Mouse (Mus musculus) lung, embryonic 16.5 days (tissue): ENCODE results near the gene Prps1. TPM values are rescaled to one million over a fixed set of nuclear protein-coding genes. Genes with fewer than 3 reads are reported as not detected.
"Not testable (repeated sequence)": the region's sequence is repeated elsewhere in the genome, so short reads cannot be mapped to it uniquely, and the experiment has no call there.

Experiments used
- ATAC-seq: fragments of 200-750 bp; cut with Nextera tagmentation; 2 replicates; pipeline ENCODE4 v1.8.0; 2017; ENCODE audit warnings: low read depth, mild to moderate bottlenecking, moderate library complexity
- H3K27ac ChIP-seq: fragments of 300-500 bp; sonication (generic); 2 replicates; pipeline ENCODE4 v1.5.1; 2014; ENCODE audit warnings: mild to moderate bottlenecking, control low read depth, low read length
- H3K27me3 ChIP-seq: fragments of 300-500 bp; sonication (generic); 2 replicates; pipeline ENCODE4 v1.6.1; 2014; ENCODE audit warnings: low read depth, low read length, mixed read lengths; ENCODE audit not compliant: control insufficient read depth, insufficient read depth
- H3K36me3 ChIP-seq: fragments of 300-500 bp; sonication (generic); 2 replicates; pipeline ENCODE4 v1.6.1; 2014; ENCODE audit warnings: low read length; ENCODE audit not compliant: control insufficient read depth, insufficient read depth
- H3K4me1 ChIP-seq: fragments of 300-500 bp; sonication (generic); replicated peaks from 2 replicates; pipeline ENCODE4 v1.6.1; 2014; ENCODE audit warnings: low read length, mixed read lengths; ENCODE audit not compliant: control insufficient read depth, insufficient read depth
- H3K4me2 ChIP-seq: fragments of 300-500 bp; sonication (generic); 2 replicates; pipeline ENCODE4 v1.6.1; 2014; ENCODE audit warnings: low read depth, low read length, control low read depth
- H3K4me3 ChIP-seq: fragments of 300-500 bp; sonication (generic); 2 replicates; pipeline ENCODE4 v1.5.1; 2014; ENCODE audit warnings: mild to moderate bottlenecking, low read length, control low read depth
- H3K9ac ChIP-seq: fragments of 300-500 bp; sonication (generic); 2 replicates; pipeline ENCODE4 v1.6.1; 2014; ENCODE audit warnings: low read length, control low read depth
- H3K9me3 ChIP-seq: fragments of 300-500 bp; sonication (generic); 2 replicates; pipeline ENCODE4 v1.6.1; 2016; ENCODE audit warnings: low read length; ENCODE audit not compliant: control insufficient read depth
- WGBS: fragments of 180-500 bp; shearing (Covaris S2); extraction: QIAGEN DNeasy Blood & Tissue Kit; methylation state at CpG from one replicate; pipeline ENCODE4 v1.1.7; 2014; 5-methylcytosine and 5-hydroxymethylcytosine counted together
- polyA plus RNA-seq: library from polyadenylated mRNA; unstranded; fragments of >200 nt; fragmentation: Nextera tagmentation; extraction: Ambion mirVana; gene quantifications from 2 replicates; pipeline ENCODE4 v1.2.1, GENCODE M21; 2015

Gene Prps1
- polyA plus RNA-seq, 1 experiment from 2014 or later: 35.0 TPM

DNA sequence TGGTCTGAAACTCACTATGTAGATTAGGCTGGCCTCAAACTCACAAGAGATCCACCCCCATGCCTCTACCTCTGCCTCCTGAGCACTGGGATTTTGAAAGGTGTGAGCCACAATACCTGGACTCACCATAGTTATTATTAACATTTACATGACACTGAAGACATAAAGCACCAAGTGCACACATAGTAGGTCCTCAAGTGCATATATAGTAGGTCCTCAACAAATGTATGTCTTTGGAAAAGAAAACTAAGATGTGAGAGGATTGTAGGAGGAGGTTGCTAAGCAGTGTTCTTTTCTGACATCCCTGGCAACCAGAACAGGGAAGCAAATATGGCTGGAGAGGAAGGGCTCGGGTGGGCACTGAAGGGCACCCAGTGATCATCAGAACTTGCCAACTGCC lies 51.0 kb downstream of the Prps1 start:
- H3K27ac ChIP-seq: no peak overlapping the region
- H3K4me3 ChIP-seq: no peak overlapping the region
- no peaks in the 10 kb centered on the region for H3K27me3 ChIP-seq
- no peaks in the 10 kb centered on the region for H3K9me3 ChIP-seq
- no peaks in the 10 kb centered on the region for H3K36me3 ChIP-seq
- 81% methylated on average over 1 of the region's 1 CpGs for WGBS
- peaks cover 7% of the 10 kb centered on the region; the same call in 1 of the 2 replicates for H3K4me1 ChIP-seq
- H3K4me2 ChIP-seq: no peak overlapping the region
- no peak for ATAC-seq
- no peak overlapping the region for H3K9ac ChIP-seq

DNA sequence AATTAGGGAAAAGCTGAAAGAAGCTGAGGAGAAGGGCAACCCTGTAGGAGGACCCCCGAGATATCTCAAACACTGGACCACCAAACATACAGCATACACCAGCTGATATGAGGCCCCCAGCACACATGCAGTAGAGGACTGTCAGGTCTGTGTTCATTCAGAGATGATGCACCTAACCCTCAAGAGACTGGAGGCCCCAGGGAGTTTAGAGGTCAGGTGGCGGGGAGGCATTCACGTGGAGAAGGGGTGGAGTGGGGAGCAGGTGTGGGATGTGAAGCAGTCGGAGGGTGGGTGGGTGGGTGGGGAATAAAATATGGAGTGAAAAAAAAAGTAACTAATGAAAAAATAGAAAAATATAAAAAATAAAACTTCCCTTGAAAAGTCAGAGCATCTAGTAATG lies 52.4 kb downstream of the Prps1 start:
- not testable (repeated sequence) for H3K36me3 ChIP-seq, H3K9me3 ChIP-seq, H3K4me2 ChIP-seq, H3K4me1 ChIP-seq, H3K27me3 ChIP-seq, ATAC-seq, H3K9ac ChIP-seq, H3K4me3 ChIP-seq, H3K27ac ChIP-seq
- 77% methylated on average over 4 of the region's 4 CpGs for WGBS

DNA sequence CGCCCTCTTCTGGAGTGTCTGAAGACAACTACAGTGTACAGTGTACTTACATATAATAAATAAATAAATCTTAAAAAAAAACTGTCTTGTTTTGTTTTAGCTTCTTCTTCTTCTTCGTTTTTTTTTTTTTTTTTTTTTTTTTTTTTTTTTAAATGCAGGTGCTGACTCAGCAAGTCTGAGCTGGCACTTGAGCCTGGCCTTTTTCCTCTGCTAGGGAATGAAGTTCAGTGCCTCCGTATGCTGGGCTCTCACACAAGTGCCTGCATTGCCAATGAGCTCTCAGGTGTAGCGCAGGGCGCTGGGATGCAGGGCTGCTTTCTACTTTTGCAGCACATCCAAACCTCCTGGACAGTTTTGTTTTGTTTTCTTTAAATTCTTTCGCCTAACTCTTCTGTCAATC lies 53.4 kb downstream of the Prps1 start:
- Histone ChIP-seq H3K27ac (no peak overlapping the region), H3K9me3 (no peaks in the 10 kb centered on the region), H3K4me2 (no peak overlapping the region), H3K4me3 (no peak overlapping the region), H3K4me1 (peaks cover 3% of the 10 kb centered on the region; the same call in 1 of the 2 replicates), H3K27me3 (no peaks in the 10 kb centered on the region), H3K36me3 (no peaks in the 10 kb centered on the region), H3K9ac (no peak overlapping the region)
- ATAC-seq: no peak
- whole genome bisulfite sequencing: 64% methylated on average over 6 of the region's 6 CpGs

DNA sequence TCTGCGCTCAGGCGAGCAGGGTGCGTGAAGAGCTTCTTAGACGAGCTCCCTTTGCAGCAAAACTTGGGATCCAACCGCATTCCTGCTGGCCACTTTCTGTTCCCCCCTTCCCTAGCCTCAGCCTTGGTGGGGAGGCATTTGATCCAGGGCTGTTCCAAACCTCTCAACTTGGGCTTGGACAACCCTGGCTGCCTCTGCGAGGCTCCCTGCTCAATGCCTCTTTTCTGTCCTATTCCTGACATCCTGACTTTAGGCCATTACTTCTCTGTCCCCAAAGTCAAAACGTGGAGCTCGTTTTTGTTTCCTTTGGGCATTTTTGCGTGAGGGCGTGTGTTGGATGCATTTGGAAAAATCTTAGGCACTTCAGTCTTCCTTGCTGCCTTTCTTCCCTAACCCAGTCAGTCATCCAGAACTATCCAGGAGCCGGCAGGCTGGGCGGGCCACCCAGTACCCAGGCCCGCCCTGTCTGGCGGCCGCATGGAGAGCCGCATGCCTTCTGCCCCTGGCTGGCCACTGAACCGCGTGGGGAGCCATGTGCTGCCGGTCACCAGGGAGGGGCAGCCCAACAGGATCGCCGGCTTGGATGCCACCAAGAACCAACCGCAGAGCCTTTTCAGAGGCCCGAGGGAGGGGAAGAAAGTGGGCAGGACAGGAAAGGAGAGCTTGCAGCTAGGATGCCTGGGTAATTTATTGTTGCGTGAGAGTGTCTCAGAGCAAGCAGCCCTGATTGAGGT lies 54.5 kb downstream of the Prps1 start:
- 33% methylated on average over 24 of the region's 24 CpGs for WGBS
- no peaks in the 10 kb centered on the region for H3K9me3 ChIP-seq
- peak; percentile 88 for ATAC-seq
- H3K9ac ChIP-seq: peak overlapping the region; percentile 53; the same call in 1 of the 2 replicates
- H3K36me3 ChIP-seq: no peaks in the 10 kb centered on the region
- H3K4me1 ChIP-seq: peaks cover 3% of the 10 kb centered on the region; the same call in 1 of the 2 replicates
- peak overlapping the region; percentile 36 for H3K4me2 ChIP-seq
- H3K27ac ChIP-seq: peak overlapping the region; percentile 26
- no peak overlapping the region for H3K4me3 ChIP-seq
- no peaks in the 10 kb centered on the region for H3K27me3 ChIP-seq

DNA sequence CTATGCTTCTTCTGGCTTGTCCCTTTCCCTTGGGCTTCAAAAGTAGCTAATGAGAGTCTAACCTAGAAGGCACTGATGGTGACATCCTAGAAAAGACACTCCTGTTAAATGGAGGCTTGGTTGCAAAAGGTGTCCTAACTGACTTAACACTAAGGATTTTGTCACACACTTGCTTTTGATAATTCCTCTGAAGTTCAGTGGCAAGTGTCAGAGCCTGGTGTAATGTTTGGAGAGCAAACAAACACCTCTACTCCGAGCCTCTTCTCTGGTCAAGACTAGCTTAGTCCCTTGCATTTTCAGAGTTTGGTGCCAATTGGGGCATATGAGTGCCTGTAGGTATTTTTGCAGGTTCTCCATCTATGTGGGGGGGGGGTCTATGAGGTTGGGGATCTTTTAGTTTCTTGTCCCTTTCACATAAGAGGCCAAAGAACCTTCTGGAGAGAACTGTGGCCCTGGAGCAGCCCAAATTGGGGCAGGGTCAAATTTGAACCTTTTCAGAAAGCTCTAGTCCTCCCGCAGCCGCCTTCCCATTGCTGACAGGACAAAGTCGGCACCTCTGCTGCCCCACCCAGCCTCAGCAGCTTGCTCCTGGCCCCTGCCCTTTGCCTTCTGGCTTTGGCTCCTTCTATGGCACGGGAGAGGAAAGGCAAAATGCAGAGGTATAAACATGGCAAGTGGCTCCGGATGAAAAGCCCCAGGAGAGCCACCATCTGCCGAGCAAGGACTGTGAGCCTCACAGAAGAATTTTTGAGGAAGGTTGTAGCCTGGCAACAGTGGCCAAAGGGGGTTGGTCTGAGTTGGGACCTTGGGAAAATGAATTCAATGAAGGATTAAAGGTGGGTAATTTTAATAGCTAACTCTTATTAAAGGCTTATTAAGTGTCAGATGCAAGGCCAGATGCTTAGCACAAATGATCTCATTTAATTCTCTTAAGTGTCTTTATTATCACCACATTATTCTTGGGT lies 55.6 kb downstream of the Prps1 start:
- Histone ChIP-seq H3K4me2 (peak overlapping the region; percentile 36), H3K9me3 (no peaks in the 10 kb centered on the region), H3K4me1 (peaks cover 3% of the 10 kb centered on the region; the same call in 1 of the 2 replicates), H3K9ac (no peak overlapping the region), H3K27ac (peak overlapping the region; percentile 26), H3K27me3 (no peaks in the 10 kb centered on the region), H3K36me3 (no peaks in the 10 kb centered on the region), H3K4me3 (no peak overlapping the region)
- WGBS: 49% methylated on average over 7 of the region's 7 CpGs
- no peak for ATAC-seq

DNA sequence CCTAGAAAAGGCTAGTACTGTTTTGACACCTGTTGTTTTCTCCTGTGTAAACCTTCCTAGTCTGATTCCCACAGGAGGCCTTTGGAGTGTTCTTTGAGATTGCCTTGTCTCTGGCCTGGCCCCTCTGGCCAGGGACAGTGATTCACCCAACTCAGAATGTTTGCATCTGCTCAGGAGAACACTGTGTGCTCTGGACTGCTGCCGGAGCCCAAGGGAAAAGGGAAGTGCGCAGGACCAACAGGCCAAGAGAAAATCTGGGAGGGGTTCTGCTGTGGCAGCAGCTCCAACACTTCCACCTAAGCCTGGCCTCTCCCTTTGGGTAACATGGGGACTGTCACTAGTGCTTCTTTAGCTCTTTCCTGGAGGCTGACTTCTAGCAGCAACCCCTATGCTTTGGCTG lies 57.0 kb downstream of the Prps1 start:
- no peak overlapping the region for H3K4me2 ChIP-seq
- H3K9ac ChIP-seq: no peak overlapping the region
- WGBS: 83% methylated on average over 2 of the region's 2 CpGs
- no peaks in the 10 kb centered on the region for H3K9me3 ChIP-seq
- ATAC-seq: no peak
- H3K27me3 ChIP-seq: no peaks in the 10 kb centered on the region; the same call in 1 of the 2 replicates
- H3K4me1 ChIP-seq: peaks cover 3% of the 10 kb centered on the region; the same call in 1 of the 2 replicates
- H3K4me3 ChIP-seq: no peak overlapping the region
- H3K27ac ChIP-seq: no peak overlapping the region
- H3K36me3 ChIP-seq: no peaks in the 10 kb centered on the region

DNA sequence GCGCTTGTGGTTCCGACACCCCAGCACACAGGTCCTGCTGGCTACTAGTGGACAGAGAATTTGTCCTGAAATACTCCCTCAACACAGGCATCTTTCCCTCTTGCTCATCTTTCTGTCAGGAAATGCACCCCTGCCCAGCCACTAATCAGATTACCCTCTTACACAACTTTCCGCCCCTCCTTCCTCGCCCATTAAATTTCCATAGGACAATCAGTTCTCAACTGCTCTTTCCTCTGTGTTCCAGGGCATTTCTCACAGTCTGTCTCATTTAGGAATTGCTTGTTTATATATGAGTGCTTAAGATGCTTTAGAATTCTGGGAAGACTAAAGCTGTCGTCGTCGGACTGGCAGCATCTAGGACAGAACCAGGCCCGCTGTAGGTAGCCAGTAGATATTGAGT lies 61.9 kb downstream of the Prps1 start:
- no peaks in the 10 kb centered on the region for H3K9me3 ChIP-seq
- H3K36me3 ChIP-seq: no peaks in the 10 kb centered on the region
- no peak overlapping the region for H3K4me3 ChIP-seq
- 76% methylated on average over 8 of the region's 8 CpGs for WGBS
- H3K27ac ChIP-seq: no peak overlapping the region
- no peaks in the 10 kb centered on the region; the same call in 1 of the 2 replicates for H3K27me3 ChIP-seq
- ATAC-seq: no peak
- no peak overlapping the region for H3K9ac ChIP-seq
- H3K4me2 ChIP-seq: no peak overlapping the region
- peaks cover 11% of the 10 kb centered on the region; the same call in 1 of the 2 replicates for H3K4me1 ChIP-seq

DNA sequence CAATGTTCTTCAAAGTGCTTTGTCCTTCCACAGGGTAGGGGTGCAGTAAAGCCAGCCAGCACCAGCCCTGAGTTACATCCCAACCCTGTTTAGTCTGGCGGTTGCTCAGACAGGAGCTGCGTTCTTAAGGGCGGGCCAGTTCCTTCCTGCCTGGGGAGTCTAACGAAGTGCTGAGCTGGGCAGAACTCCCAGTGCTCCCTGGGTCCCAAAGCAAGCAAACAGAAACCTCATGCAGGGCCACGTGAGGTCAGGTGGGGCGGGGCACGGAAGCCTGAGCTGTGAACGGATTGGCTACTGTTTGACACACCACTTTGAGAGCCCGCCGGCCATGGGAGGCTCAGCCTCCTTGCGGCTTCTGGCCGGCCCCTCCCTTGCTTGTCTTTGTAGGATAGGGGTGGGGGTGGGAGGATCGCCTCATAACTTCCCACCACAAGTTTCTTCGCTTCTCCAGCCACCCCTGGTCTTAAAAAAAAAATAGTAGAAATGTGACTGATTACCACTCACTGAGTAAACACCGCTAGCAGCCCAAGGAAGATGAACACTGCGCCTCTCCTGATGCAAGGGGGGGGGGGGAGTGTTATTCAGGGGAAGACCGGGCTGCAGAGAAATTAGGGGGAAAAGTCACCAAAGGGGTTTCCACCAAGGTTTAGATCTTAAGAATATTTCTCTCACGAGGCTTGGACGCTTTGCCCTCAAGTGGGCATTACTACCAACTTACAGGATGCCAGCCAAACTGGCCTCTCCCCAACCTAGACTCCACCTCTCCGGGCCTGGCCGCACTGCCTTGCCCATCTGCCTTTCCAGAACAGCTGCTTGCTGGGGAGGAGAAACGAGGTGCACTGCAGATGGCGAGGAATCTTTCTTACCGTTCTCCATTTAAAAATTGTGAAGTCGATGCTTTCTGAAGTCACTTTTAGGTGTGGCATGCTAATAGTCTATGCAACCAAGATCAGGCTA lies 64.0 kb downstream of the Prps1 start:
- Histone ChIP-seq H3K4me1 (peaks cover 11% of the 10 kb centered on the region; the same call in 1 of the 2 replicates), H3K9ac (peak overlapping the region; percentile 34; the same call in 1 of the 2 replicates), H3K4me2 (peak overlapping the region; percentile 50), H3K9me3 (no peaks in the 10 kb centered on the region), H3K4me3 (0 out of 2 replicates have a peak overlapping the region, but pooled peaks have one; percentile 20), H3K27ac (peak overlapping the region; percentile 89), H3K27me3 (no peaks in the 10 kb centered on the region; the same call in 1 of the 2 replicates), H3K36me3 (no peaks in the 10 kb centered on the region)
- ATAC-seq: peak; percentile 98
- WGBS: 18% methylated on average over 25 of the region's 25 CpGs
